Mouse (Mus musculus) c-Kit-positive CD71-positive TER-119-negative erythroid progenitor cells, embryonic 14.5 days (primary cell): ENCODE data around the gene Cdh13.
"Not testable (repeated sequence)": the region's sequence is repeated elsewhere in the genome, so short reads cannot be mapped to it uniquely, and the experiment has no call there.

Source experiments
- DNase-seq: peaks from one replicate; pipeline ENCODE4 v3.0.0-alpha.2; 2013; ENCODE audit warnings: low read depth

Cdh13 gene

GRCm38 (mm10) chr8:118683386-118683785 is 399.9 kb downstream of the Cdh13 start:
- no peak for DNase-seq

DNA sequence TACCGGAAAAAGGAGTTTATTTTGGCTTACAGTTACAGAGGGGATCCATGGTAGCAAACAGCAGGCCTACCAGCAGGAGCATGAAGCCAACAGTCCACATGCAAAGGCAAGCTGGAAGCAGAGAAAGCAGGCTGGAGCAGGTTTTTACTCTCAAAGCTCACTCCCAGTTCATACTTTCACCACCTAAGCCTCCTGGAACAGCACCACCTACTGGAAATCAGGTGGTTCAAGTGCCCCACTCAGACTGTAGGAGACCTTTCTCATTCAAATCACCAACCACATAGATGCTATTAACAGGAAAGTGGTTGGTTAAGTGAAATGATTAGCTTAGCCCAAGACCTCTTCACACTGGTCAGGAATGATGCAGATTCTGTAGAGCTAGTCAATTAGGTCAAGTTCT is 402.3 kb downstream of the Cdh13 start:
- no peak for DNase-seq

DNA sequence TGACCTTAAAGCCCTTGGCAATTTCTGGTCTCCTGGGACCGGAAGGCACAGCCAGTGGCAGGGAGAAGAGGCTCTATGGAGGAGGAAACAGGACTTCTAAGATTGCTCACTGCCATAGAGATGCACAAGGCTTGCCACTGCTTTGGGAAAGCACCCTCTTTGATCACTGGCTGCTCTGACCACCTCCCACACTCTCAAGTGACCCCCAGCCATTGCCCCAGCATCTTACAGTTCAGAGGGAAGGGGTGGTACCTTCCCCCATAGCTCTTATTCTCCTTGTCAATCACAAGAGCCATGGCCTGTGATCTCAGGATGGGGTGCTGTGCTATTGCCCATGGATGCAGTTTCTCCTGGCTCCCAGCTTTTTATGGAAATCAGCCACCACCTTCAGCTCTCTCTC is 406.3 kb downstream of the Cdh13 start:
- no peak for DNase-seq

DNA sequence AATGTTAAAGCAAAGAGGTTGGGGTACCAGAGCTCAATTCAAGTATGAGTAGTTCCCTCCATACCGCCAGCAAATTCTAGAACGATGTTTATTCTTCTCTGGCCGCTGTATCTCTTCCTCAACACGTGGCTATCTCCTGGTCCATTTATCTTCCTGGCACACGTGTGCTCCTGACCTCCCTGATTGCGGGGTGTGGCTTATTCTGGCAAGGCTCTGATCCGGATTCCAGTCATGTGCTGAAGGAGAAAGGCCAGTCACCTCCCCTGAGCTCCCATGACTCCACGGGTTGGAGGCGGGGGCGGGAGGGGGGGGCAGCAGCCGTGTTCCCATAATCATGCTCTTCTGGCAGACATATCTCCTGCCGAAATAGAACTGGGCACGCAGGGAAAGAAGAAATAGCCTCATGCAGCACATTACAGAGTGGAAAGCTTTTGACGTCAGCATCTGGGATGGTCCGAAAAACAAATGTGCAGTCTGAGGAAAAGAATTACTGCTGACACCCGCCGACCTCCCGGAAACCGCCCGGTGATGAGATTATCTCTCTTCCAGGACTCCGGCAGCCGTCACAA is 417.9 kb downstream of the Cdh13 start:
- DNase-seq = no peak

DNA sequence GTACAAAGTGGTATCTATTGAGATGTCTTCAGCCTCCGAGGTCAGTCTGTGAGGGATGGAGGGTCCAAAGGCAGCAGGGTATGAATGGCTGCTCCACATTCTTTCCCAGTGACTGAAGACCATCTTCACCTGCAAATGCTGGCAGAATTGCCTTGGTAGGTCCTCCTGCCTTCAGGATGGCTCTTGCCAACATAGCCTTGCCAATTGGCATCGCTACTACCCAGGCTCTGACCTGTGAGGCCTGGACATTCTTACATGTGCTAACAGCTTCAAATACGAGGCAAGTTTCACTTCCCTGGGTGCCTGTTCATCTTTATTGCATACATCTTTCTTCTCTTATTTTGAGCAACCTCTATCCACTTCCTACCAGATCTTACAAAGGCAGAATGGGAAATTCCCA is 425.8 kb downstream of the Cdh13 start:
- DNase-seq = no peak

- DNase-seq = no peak
These were observed 428.1 kb downstream of the Cdh13 start for GRCm38 (mm10) chr8:118711631-118712030.

- peak; percentile 19 for DNase-seq
These were observed 429.6 kb downstream of the Cdh13 start for GRCm38 (mm10) chr8:118713111-118713510.

DNA sequence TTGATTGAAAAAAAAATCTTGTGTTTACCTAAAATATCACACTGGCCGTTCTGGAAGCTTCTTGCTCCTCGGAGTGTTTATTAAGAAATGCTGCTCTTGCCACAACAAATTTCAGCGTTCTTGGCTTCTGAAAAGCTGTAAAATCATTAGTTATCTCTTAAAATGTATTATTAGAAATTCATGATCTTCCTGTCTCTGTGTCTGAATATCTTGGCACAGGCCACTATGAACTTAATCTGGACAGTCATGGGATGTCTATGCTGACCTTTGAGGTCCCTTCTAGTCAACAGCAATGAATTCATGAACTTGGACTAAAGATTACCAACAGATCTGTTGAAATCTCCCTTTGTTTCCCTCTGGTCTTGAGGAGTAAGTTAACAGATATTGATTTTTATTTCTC is 430.1 kb downstream of the Cdh13 start:
- no peak for DNase-seq

DNA sequence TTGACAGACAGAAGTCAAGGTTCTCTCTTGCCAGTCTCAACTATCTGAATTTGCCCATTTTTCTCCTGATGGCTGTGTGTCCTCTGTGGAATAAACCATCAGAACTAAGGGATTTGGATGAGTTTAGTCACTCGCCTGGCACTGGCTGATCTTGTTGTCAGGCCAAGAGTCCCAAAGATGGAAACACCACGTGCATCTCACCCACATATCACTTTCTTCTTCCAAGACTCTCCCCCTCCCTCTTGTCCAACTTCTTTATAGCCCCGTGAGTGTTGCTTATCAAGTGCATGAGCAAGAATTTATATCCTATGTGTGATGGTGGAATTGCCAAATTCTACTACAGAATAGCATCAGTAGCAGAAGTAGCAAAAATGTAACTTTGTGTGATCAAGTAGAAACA is 439.4 kb downstream of the Cdh13 start:
- no peak for DNase-seq

DNA sequence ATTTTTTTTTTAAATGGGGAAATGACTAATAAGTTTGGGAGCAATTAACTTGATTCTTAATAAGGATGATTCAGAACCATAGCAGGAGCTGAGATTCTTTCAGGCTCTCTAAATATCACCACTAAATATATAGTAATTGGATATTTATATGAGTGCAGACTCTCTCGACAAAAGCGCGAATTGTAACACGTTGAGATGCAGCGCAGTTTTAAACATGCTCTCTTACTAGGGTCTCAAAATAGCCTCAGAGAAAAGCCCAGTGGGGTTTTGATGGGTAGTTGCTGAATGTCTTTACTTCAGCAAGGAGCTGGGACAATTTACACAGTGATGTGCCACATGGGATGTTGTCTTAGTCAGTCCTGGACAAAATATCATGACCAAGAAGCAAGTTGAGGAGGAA is 442.1 kb downstream of the Cdh13 start:
- no peak for DNase-seq

DNA sequence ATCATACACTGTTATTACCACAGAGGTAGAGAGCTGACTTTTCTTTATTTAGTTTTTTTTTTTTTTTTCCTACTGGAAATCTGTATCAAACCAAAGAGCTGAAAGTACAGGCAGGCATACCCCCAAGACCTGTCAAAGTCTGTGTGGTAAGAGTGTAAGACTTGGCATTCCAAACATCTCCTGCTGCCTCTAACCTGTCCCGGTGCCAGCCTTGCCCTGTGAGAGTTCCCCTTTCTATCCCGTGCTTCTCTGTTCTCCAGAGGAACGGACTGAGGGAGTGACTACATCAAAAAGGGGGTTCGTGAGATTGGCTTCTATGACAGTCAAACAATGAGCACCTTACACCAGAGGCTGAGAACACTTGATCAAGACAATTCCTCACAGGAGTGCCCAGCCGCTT is 458.2 kb downstream of the Cdh13 start:
- DNase-seq = no peak

- no peak for DNase-seq
These were observed 461.5 kb downstream of the Cdh13 start for GRCm38 (mm10) chr8:118744991-118745390.

DNA sequence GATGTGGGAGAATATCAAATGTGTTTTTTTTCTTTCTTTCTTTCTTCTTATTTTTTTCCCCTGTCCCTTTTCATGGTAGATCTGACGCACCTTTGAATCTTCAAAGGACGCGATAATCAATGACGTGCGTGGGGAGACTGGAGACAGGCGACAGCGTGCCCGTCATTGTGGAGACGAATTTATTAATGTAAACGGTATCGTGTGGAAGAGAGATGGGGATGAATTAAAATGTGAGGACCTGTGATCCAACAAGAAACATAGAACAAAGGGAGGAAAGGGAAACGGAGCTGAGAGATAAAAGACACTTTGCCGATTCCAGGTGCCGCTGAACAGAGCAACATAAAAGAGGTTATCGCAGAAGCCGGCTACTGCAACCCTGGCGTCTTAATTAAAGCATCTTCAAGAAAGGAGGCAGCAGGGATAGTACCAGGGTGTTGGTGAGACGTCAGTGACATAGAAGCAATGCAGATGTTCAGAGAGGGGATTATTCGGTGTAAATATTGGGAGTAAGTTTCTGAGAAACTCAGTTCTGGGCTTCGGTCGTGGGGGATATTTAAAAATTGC is 464.6 kb downstream of the Cdh13 start:
- no peak for DNase-seq

- no peak for DNase-seq
These were observed 465.7 kb downstream of the Cdh13 start for GRCm38 (mm10) chr8:118749191-118749590.

- no peak for DNase-seq
These were observed 466.3 kb downstream of the Cdh13 start for GRCm38 (mm10) chr8:118749786-118750185.

GRCm38 (mm10) chr8:118753710-118754109 is 470.2 kb downstream of the Cdh13 start:
- no peak for DNase-seq

DNA sequence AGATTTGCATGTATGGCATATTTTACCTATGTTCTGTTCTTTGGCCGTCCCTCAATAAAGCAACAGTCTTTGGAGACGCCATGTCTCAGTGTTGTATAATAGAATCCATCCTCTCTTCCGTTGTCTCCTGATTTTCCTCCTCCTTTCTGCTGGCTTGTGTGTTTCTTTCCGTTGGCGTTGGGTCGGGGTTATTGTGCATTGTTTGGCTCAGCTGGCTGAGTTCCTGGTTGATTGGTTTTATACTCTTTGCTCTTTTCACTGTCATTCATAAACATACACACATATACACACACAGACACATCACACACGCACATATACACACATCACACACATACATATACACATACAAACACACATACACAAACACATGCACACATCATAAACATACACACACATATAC is 470.6 kb downstream of the Cdh13 start:
- DNase-seq = no peak

GRCm38 (mm10) chr8:118777507-118777906 is 494.0 kb downstream of the Cdh13 start:
- not testable (repeated sequence) for DNase-seq

DNA sequence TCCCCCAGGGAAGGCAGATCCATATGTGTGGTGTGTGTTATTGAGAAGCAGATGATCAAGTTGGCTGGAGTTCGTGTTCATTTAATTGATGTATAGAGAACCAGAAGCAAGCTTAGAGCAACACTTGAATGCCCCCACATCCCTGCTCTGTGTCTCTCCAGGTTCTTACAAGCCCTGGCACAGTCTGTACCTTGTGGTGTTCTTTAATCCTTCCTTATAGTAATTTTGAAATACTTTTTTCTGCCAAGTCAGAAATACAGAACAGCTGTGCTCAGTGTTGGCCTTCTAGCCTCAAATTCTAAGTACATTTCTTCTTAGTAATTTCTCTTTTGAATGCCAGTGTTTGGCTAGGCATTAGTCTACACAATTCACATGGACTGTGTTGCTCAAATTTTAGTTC is 494.8 kb downstream of the Cdh13 start:
- DNase-seq = no peak

DNA sequence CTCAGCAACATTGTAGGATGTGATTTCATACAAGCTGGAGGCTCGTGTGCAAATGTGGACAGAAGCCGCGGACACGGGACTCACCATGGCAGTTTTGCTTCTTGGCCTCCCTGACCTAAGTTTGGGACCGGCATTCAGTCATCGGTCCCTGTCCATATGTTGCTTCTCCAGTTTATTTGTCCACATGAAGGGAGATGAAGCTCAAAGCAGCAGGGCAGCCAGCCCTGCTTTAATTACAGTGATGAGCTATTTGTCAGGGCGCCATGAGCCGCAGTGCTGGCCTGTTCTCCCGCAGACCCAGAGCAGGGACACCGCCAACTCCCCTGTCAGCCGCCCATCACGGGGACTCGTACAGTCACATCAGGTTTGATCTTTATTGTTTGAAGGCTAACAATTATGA is 502.1 kb downstream of the Cdh13 start:
- DNase-seq = no peak

- DNase-seq = no peak
These were observed 506.1 kb downstream of the Cdh13 start for GRCm38 (mm10) chr8:118789649-118790048.

- no peak for DNase-seq
These were observed 511.4 kb downstream of the Cdh13 start for GRCm38 (mm10) chr8:118794886-118795285.

GRCm38 (mm10) chr8:118796491-118796890 is 513.0 kb downstream of the Cdh13 start:
- no peak for DNase-seq

GRCm38 (mm10) chr8:118797127-118797526 is 513.6 kb downstream of the Cdh13 start:
- DNase-seq = no peak
